In genomic region chr19:55871496-55871895, GRCm38 (mm10) we compare ENCODE assay signal across 21 mouse cellular contexts.
"Had no signal": no experiment of that assay in that cellular context is flagged by ENCODE, and none has a peak within 500 bp of the region (broad histone marks: within the 10 kb centered on the region; RNA-seq: fewer than 3 reads in every experiment).

No protein-coding gene starts in this region.

- H3K9ac ChIP-seq: heart, embryonic 13.5 days; heart, embryonic 15.5 days; hindbrain, embryonic 12.5 days; hindbrain, embryonic 14.5 days; intestine, embryonic 15.5 days; limb, embryonic 13.5 days; limb, embryonic 15.5 days; liver, embryonic 12.5 days; liver, embryonic 15.5 days had no signal

- H3K4me2 ChIP-seq: heart, embryonic 11.5 days; heart, embryonic 13.5 days; heart, embryonic 15.5 days; hindbrain, embryonic 12.5 days; hindbrain, embryonic 14.5 days; intestine, embryonic 15.5 days; limb, embryonic 13.5 days; limb, embryonic 15.5 days; liver, embryonic 12.5 days; liver, embryonic 15.5 days had no signal

- H3K27me3 ChIP-seq: heart, embryonic 13.5 days; heart, embryonic 15.5 days; hindbrain, embryonic 12.5 days; intestine, embryonic 15.5 days; limb, embryonic 13.5 days; limb, embryonic 15.5 days; liver, embryonic 12.5 days; liver, embryonic 15.5 days had no signal

- H3K36me3 ChIP-seq: heart, embryonic 13.5 days; heart, embryonic 15.5 days; hindbrain, embryonic 10.5 days; hindbrain, embryonic 12.5 days; limb, embryonic 15.5 days; liver, embryonic 12.5 days; liver, embryonic 15.5 days had no signal

- ATAC-seq: hindbrain, embryonic 16.5 days; inflammation-experienced regulatory T-cells, adult 6 months; intestine, embryonic 15.5 days; intestine, postnatal 0 days; liver, embryonic 12.5 days had no signal

- H3K27ac ChIP-seq: heart, adult 2 months; heart, embryonic 13.5 days; heart, embryonic 15.5 days; hindbrain, embryonic 10.5 days; hindbrain, embryonic 12.5 days; hindbrain, embryonic 14.5 days; intestine, embryonic 15.5 days; layer of hippocampus, adult 2 months; limb, embryonic 13.5 days; limb, embryonic 15.5 days had no signal

- H3K4me3 ChIP-seq: gastrocnemius, adult 2 months; heart, adult 2 months; heart, embryonic 13.5 days; heart, embryonic 15.5 days; hindbrain, embryonic 10.5 days; hindbrain, embryonic 12.5 days; intestine, embryonic 15.5 days; layer of hippocampus, adult 2 months; limb, embryonic 13.5 days; limb, embryonic 15.5 days; liver, embryonic 12.5 days; liver, embryonic 15.5 days had no signal

- H3K9me3 ChIP-seq: heart, embryonic 13.5 days; heart, embryonic 15.5 days; hindbrain, embryonic 10.5 days; hindbrain, embryonic 12.5 days; intestine, embryonic 15.5 days; limb, embryonic 13.5 days; limb, embryonic 15.5 days; liver, embryonic 12.5 days; liver, embryonic 15.5 days had no signal

- DNase-seq: gastrocnemius, postnatal 10 days; heart, adult 2 months; heart, postnatal 14 days; heart, postnatal 4 days; left cerebral cortex, postnatal 4 days had no signal
